Mouse (Mus musculus) spleen, adult 2 months (tissue): ENCODE results near the gene Adar.

Experiments
- CTCF ChIP-seq: fragments of 200-500 bp; IDR thresholded peaks from 2 replicates; pipeline ENCODE4 v1.5.1; 2011; ENCODE audit warnings: mild to moderate bottlenecking, inconsistent platforms; ENCODE audit not compliant: insufficient read depth, insufficient read length, insufficient replicate concordance; ENCODE audit errors: extremely low read depth
- POLR2A ChIP-seq: fragments of 200-500 bp; IDR thresholded peaks from 2 replicates; pipeline ENCODE4 v1.6.1; 2011; ENCODE audit warnings: low read depth, low read length, inconsistent platforms

- TF ChIP-seq CTCF (no peak), POLR2A (no peak)
These were observed 86.1 kb downstream of the Adar start for GRCm38 (mm10) chr3:89800774-89801506.
